Mouse (Mus musculus): ENCODE data around the gene Chchd3. TPM values are rescaled to one million over a fixed set of nuclear protein-coding genes. Genes with fewer than 3 reads are reported as not detected.

Gene Chchd3
- polyA plus RNA-seq, 1 experiment from 2014 or later = 124 TPM

- 95% methylated on average over 1 of the region's 1 CpGs for WGBS
- H3K9ac ChIP-seq (ENCODE audit: low read depth, low read length) = no peak overlapping the region
Observed at GRCm38 (mm10) chr6:33032543-33032942, 27.5 kb downstream of the Chchd3 start.

DNA sequence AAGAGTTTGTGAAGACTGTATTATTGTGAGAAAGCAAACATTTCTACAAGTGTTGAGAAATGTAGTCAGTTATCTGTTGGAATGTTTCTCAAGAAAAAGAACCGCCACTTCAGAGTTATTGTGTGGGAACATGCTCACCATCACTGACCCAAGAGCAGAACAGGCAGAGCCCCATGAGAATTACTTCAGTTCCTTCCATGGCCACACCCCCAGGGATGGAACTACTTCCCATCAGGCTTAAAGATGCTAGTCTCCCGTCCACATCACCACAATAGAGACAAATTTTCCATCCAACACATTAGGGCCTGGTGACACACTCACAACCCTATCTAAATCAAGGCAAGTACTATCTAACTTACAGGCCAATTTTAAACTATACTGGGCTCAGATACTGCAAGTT is 28.4 kb downstream of the Chchd3 start:
- Histone ChIP-seq H3K27me3 (ENCODE audit: control insufficient read depth, insufficient read depth, low read length) (no peaks in the 10 kb centered on the region), H3K4me1 (ENCODE audit: control insufficient read depth, insufficient read depth, low read length) (no peaks in the 10 kb centered on the region), H3K9me3 (ENCODE audit: control insufficient read depth, low read length) (no peaks in the 10 kb centered on the region), H3K36me3 (ENCODE audit: control insufficient read depth, insufficient read depth, low read length) (no peaks in the 10 kb centered on the region), H3K27ac (ENCODE audit: low read depth, low read length) (no peak overlapping the region), H3K9ac (ENCODE audit: low read depth, low read length) (no peak overlapping the region), H3K4me2 (replicated peaks; ENCODE audit: low read depth, low read length) (no peak overlapping the region), H3K4me3 (ENCODE audit: low read length) (no peak overlapping the region)
- ATAC-seq (ENCODE audit: low FRiP score, low TSS enrichment) = no peak
- WGBS = 85% methylated on average over 2 of the region's 2 CpGs

More at GRCm38 (mm10) chr6:33032543-33032942, 27.5 kb downstream of the Chchd3 start:
- Histone ChIP-seq H3K4me2 (replicated peaks; ENCODE audit: low read depth, low read length) (no peak overlapping the region), H3K9me3 (ENCODE audit: control insufficient read depth, low read length) (no peaks in the 10 kb centered on the region), H3K27me3 (ENCODE audit: control insufficient read depth, insufficient read depth, low read length) (no peaks in the 10 kb centered on the region), H3K4me3 (ENCODE audit: low read length) (no peak overlapping the region), H3K27ac (ENCODE audit: low read depth, low read length) (no peak overlapping the region; the same call in 1 of the 2 replicates), H3K4me1 (ENCODE audit: control insufficient read depth, insufficient read depth, low read length) (no peaks in the 10 kb centered on the region), H3K36me3 (ENCODE audit: control insufficient read depth, insufficient read depth, low read length) (0 out of 2 replicates have a peak, but pooled peaks cover 4% of the 10 kb centered on the region)
- ATAC-seq (ENCODE audit: low FRiP score, low TSS enrichment) = no peak

DNA sequence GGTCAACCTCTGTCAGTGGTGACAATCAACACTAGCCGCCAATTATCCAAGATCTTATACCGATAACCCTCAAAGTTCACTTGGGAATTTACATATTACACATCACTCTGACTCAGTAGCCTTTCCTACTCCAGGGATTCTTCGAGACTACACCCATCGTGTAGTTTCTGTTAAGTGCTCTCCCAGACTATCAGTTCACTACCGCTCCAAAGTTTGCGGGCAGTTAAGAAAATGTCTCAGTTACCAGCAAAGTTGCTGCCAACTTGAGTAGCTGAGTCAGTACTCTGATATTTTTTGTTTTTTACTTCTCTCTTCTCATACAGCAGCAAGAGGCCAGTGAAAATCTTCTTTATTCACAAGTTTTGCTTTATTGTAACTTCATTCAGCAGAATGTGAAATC is 31.8 kb downstream of the Chchd3 start:
- Histone ChIP-seq H3K27me3 (ENCODE audit: control insufficient read depth, insufficient read depth, low read length) (no peaks in the 10 kb centered on the region), H3K4me2 (replicated peaks; ENCODE audit: low read depth, low read length) (no peak overlapping the region), H3K27ac (ENCODE audit: low read depth, low read length) (no peak overlapping the region), H3K36me3 (ENCODE audit: control insufficient read depth, insufficient read depth, low read length) (no peaks in the 10 kb centered on the region), H3K4me3 (ENCODE audit: low read length) (no peak overlapping the region), H3K9ac (ENCODE audit: low read depth, low read length) (no peak overlapping the region), H3K9me3 (ENCODE audit: control insufficient read depth, low read length) (no peaks in the 10 kb centered on the region), H3K4me1 (ENCODE audit: control insufficient read depth, insufficient read depth, low read length) (no peaks in the 10 kb centered on the region)
- 96% methylated on average over 6 of the region's 6 CpGs for WGBS
- ATAC-seq (ENCODE audit: low FRiP score, low TSS enrichment) = no peak

DNA sequence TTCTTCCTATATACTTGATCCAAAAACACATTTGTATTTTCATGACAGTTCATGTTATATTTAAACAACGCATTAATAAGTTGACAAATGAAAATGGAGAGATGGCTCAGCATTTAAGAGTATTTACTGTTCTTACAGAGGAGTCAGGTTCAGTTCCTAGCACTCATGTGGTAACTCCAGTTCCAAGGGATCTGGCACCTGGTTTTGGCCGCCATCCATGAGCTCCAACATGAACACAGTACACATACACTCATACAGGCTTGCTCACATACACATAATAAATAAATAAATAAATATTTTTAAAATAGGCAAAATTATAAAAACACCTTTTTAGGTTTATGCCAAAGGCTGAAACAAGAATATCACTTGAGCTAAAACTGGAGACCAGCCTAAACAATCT is 35.0 kb downstream of the Chchd3 start:
- Histone ChIP-seq H3K4me3 (ENCODE audit: low read length) (no peak overlapping the region), H3K27me3 (ENCODE audit: control insufficient read depth, insufficient read depth, low read length) (no peaks in the 10 kb centered on the region), H3K9ac (ENCODE audit: low read depth, low read length) (no peak overlapping the region), H3K9me3 (ENCODE audit: control insufficient read depth, low read length) (no peaks in the 10 kb centered on the region), H3K4me2 (replicated peaks; ENCODE audit: low read depth, low read length) (no peak overlapping the region), H3K27ac (ENCODE audit: low read depth, low read length) (no peak overlapping the region), H3K36me3 (ENCODE audit: control insufficient read depth, insufficient read depth, low read length) (no peaks in the 10 kb centered on the region), H3K4me1 (ENCODE audit: control insufficient read depth, insufficient read depth, low read length) (no peaks in the 10 kb centered on the region)
- WGBS = 98% methylated on average over 2 of the region's 2 CpGs
- no peak for ATAC-seq (ENCODE audit: low FRiP score, low TSS enrichment)

DNA sequence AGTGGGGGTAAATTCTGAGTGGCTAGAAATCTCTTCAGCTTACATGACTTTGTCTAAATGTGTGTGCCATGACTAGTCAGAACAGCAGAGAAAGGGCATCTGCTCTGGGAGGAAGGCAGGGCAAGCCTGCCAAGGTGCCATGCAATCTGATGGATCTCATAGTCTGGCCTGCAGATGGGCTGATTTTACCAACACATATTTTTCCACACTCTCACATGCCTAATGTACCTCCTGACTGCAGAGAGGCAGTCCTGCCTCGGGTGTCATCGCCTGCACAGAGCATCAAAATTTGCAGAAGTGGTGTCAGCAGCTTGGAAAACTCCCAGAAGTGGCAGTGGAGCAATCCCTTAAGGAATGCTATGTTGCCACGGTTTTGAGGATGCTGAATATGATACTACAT is 55.5 kb downstream of the Chchd3 start:
- Histone ChIP-seq H3K27me3 (ENCODE audit: control insufficient read depth, insufficient read depth, low read length) (no peaks in the 10 kb centered on the region), H3K36me3 (ENCODE audit: control insufficient read depth, insufficient read depth, low read length) (no peaks in the 10 kb centered on the region; the same call in 1 of the 2 replicates), H3K27ac (ENCODE audit: low read depth, low read length) (no peak overlapping the region), H3K4me3 (ENCODE audit: low read length) (no peak overlapping the region), H3K9ac (ENCODE audit: low read depth, low read length) (no peak overlapping the region), H3K4me1 (ENCODE audit: control insufficient read depth, insufficient read depth, low read length) (no peaks in the 10 kb centered on the region), H3K4me2 (replicated peaks; ENCODE audit: low read depth, low read length) (no peak overlapping the region), H3K9me3 (ENCODE audit: control insufficient read depth, low read length) (no peaks in the 10 kb centered on the region)
- ATAC-seq (ENCODE audit: low FRiP score, low TSS enrichment) = no peak
- 83% methylated on average over 3 of the region's 3 CpGs for WGBS

GRCm38 (mm10) chr6:33002988-33003387 is 57.1 kb downstream of the Chchd3 start:
- 85% methylated on average over 1 of the region's 1 CpGs for WGBS
- no peak overlapping the region for H3K4me2 ChIP-seq (replicated peaks; ENCODE audit: low read depth, low read length)
- H3K9ac ChIP-seq (ENCODE audit: low read depth, low read length) = no peak overlapping the region
- no peak overlapping the region for H3K27ac ChIP-seq (ENCODE audit: low read depth, low read length)
- H3K4me3 ChIP-seq (ENCODE audit: low read length) = no peak overlapping the region
- H3K4me1 ChIP-seq (ENCODE audit: control insufficient read depth, insufficient read depth, low read length) = no peaks in the 10 kb centered on the region
- no peaks in the 10 kb centered on the region for H3K9me3 ChIP-seq (ENCODE audit: control insufficient read depth, low read length)
- H3K27me3 ChIP-seq (ENCODE audit: control insufficient read depth, insufficient read depth, low read length) = no peaks in the 10 kb centered on the region
- no peaks in the 10 kb centered on the region; the same call in 1 of the 2 replicates for H3K36me3 ChIP-seq (ENCODE audit: control insufficient read depth, insufficient read depth, low read length)
- no peak for ATAC-seq (ENCODE audit: low FRiP score, low TSS enrichment)

GRCm38 (mm10) chr6:33001271-33001670 is 58.8 kb downstream of the Chchd3 start:
- ATAC-seq (ENCODE audit: low FRiP score, low TSS enrichment) = no peak
- Histone ChIP-seq H3K27me3 (ENCODE audit: control insufficient read depth, insufficient read depth, low read length) (no peaks in the 10 kb centered on the region), H3K9ac (ENCODE audit: low read depth, low read length) (no peak overlapping the region), H3K4me3 (ENCODE audit: low read length) (no peak overlapping the region), H3K4me1 (ENCODE audit: control insufficient read depth, insufficient read depth, low read length) (no peaks in the 10 kb centered on the region), H3K27ac (ENCODE audit: low read depth, low read length) (no peak overlapping the region), H3K36me3 (ENCODE audit: control insufficient read depth, insufficient read depth, low read length) (no peaks in the 10 kb centered on the region), H3K4me2 (replicated peaks; ENCODE audit: low read depth, low read length) (no peak overlapping the region), H3K9me3 (ENCODE audit: control insufficient read depth, low read length) (no peaks in the 10 kb centered on the region)
- 88% methylated on average over 15 of the region's 15 CpGs for WGBS

DNA sequence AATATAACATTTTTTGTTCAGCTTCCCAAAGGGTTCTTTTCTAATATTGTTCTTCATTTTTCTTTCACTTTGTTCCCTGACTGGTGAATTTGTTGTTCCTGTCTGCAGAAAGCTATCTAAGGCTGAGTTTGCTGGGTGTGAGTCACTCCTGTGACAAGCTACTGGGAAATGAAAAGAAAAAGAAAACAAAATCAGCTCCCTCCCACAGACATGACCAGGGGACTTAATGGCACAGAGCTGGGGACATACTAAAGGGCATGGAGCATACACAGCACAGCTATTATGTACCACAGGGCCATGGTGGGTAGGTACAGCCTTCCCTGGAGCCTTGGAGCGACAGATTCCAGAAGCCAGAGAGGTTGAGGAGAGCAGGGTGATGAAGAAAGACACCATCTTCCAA is 63.5 kb downstream of the Chchd3 start:
- Histone ChIP-seq H3K36me3 (ENCODE audit: control insufficient read depth, insufficient read depth, low read length) (no peaks in the 10 kb centered on the region), H3K4me2 (replicated peaks; ENCODE audit: low read depth, low read length) (no peak overlapping the region), H3K9ac (ENCODE audit: low read depth, low read length) (no peak overlapping the region), H3K4me1 (ENCODE audit: control insufficient read depth, insufficient read depth, low read length) (no peaks in the 10 kb centered on the region), H3K4me3 (ENCODE audit: low read length) (no peak overlapping the region), H3K27me3 (ENCODE audit: control insufficient read depth, insufficient read depth, low read length) (no peaks in the 10 kb centered on the region), H3K27ac (ENCODE audit: low read depth, low read length) (no peak overlapping the region), H3K9me3 (ENCODE audit: control insufficient read depth, low read length) (no peaks in the 10 kb centered on the region)
- WGBS = 93% methylated on average over 1 of the region's 1 CpGs
- ATAC-seq (ENCODE audit: low FRiP score, low TSS enrichment) = no peak

- WGBS = 91% methylated on average over 1 of the region's 1 CpGs
- no peaks in the 10 kb centered on the region for H3K9me3 ChIP-seq (ENCODE audit: control insufficient read depth, low read length)
- no peaks in the 10 kb centered on the region for H3K27me3 ChIP-seq (ENCODE audit: control insufficient read depth, insufficient read depth, low read length)
- H3K36me3 ChIP-seq (ENCODE audit: control insufficient read depth, insufficient read depth, low read length) = no peaks in the 10 kb centered on the region
- H3K27ac ChIP-seq (ENCODE audit: low read depth, low read length) = no peak overlapping the region
- no peak overlapping the region for H3K4me3 ChIP-seq (ENCODE audit: low read length)
- ATAC-seq (ENCODE audit: low FRiP score, low TSS enrichment) = no peak
- no peak overlapping the region for H3K4me2 ChIP-seq (replicated peaks; ENCODE audit: low read depth, low read length)
- 0 out of 2 replicates have a peak, but pooled peaks cover 5% of the 10 kb centered on the region for H3K4me1 ChIP-seq (ENCODE audit: control insufficient read depth, insufficient read depth, low read length)
- no peak overlapping the region for H3K9ac ChIP-seq (ENCODE audit: low read depth, low read length)
Observed at GRCm38 (mm10) chr6:32993847-32994246, 66.2 kb downstream of the Chchd3 start.
